Mouse (Mus musculus) testis, adult 2 months (tissue): ENCODE measurements around the gene Cmtm4.

Experiments
- CTCF ChIP-seq: fragments of 200-500 bp; IDR thresholded peaks from 2 replicates; pipeline ENCODE4 v1.5.1; 2012; ENCODE audit warnings: low read depth, mild to moderate bottlenecking, inconsistent platforms, low read length, moderate library complexity; ENCODE audit not compliant: control insufficient read depth, insufficient read depth, insufficient replicate concordance
- POLR2A ChIP-seq: fragments of 200-500 bp; IDR thresholded peaks from 2 replicates; pipeline ENCODE4 v1.6.1; 2012; ENCODE audit warnings: low read depth, mild to moderate bottlenecking, inconsistent platforms, low read length, moderate library complexity; ENCODE audit not compliant: control insufficient read depth

DNA sequence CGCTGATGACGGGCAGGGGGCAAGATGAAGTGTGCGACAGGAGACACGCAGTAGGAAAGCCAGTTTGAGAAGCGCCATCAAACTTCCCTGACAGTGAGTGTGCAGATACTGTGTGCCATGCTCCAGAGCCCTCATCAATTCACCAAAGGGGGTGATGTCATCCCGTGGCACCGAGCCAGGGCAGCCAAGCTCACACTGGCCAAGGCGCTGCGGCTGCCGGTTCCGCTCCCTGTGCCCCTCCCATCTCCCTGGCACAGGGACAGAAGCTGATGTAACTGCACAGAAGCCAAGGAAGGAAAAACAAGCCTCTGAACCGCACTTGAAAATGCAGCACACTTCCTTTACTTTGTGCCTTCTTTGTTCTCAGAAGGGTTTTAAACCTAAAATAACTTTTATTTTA is 40.4 kb upstream of the Cmtm4 start:
- no peak for TF ChIP-seq CTCF
- TF ChIP-seq POLR2A = no peak
